Mouse (Mus musculus) heart, embryonic 12.5 days (tissue): ENCODE measurements at regions not wholly inside any gene's neighbourhood (a gene's known extent, or its start where the extent isn't known, plus 50 kb on each side); places are given as distances from the start of the nearest gene placed in this dataset.

Source experiments
- ATAC-seq: fragments of 200-750 bp; cut with Nextera tagmentation; 2 replicates; pipeline ENCODE4 v1.8.0; 2017; ENCODE audit warnings: moderate TSS enrichment, moderate library complexity; ENCODE audit not compliant: insufficient number of reproducible peaks, low FRiP score
- H3K27ac ChIP-seq: fragments of 300-500 bp; sonication (generic); 2 replicates; pipeline ENCODE4 v1.5.1; 2016; ENCODE audit warnings: mild to moderate bottlenecking, moderate library complexity; ENCODE audit not compliant: poor library complexity, severe bottlenecking
- H3K27me3 ChIP-seq: fragments of 300-500 bp; sonication (generic); replicated peaks from 2 replicates; pipeline ENCODE4 v1.6.1; 2016; ENCODE audit warnings: mild to moderate bottlenecking, moderate library complexity
- H3K36me3 ChIP-seq: fragments of 300-500 bp; sonication (generic); 2 replicates; pipeline ENCODE4 v1.6.1; 2016; ENCODE audit warnings: mild to moderate bottlenecking, moderate library complexity
- H3K4me1 ChIP-seq: fragments of 300-500 bp; sonication (generic); replicated peaks from 2 replicates; pipeline ENCODE4 v1.6.1; 2016; ENCODE audit warnings: mild to moderate bottlenecking
- H3K4me2 ChIP-seq: fragments of 300-500 bp; sonication (generic); 2 replicates; pipeline ENCODE4 v1.6.1; 2016; ENCODE audit warnings: mild to moderate bottlenecking, moderate library complexity
- H3K4me3 ChIP-seq: fragments of 300-500 bp; sonication (generic); 2 replicates; pipeline ENCODE4 v1.5.1; 2016; ENCODE audit warnings: mild to moderate bottlenecking
- H3K9ac ChIP-seq: fragments of 300-500 bp; sonication (generic); 2 replicates; pipeline ENCODE4 v1.6.1; 2016; ENCODE audit warnings: mild to moderate bottlenecking, moderate library complexity
- H3K9me3 ChIP-seq: fragments of 300-500 bp; sonication (generic); replicated peaks from 2 replicates; pipeline ENCODE4 v1.6.1; 2016; ENCODE audit warnings: mild to moderate bottlenecking, moderate library complexity
- WGBS: fragments of 180-500 bp; shearing (Covaris S2); methylation state at CpG from one replicate; pipeline ENCODE4 v1.1.7; 2016; 5-methylcytosine and 5-hydroxymethylcytosine counted together

GRCm38 (mm10) chr10:98309667-98310066, 583.1 kb upstream of the C030005K15Rik start:
- WGBS = 80% methylated on average over 3 of the region's 3 CpGs

GRCm38 (mm10) chr10:98311403-98311802, 584.8 kb upstream of the C030005K15Rik start:
- Histone ChIP-seq H3K4me3 (no peak overlapping the region), H3K36me3 (no peaks in the 10 kb centered on the region), H3K27me3 (no peaks in the 10 kb centered on the region), H3K4me1 (no peaks in the 10 kb centered on the region), H3K4me2 (no peak overlapping the region), H3K27ac (no peak overlapping the region), H3K9me3 (no peaks in the 10 kb centered on the region), H3K9ac (no peak overlapping the region)
- no peak for ATAC-seq

More at GRCm38 (mm10) chr10:98309667-98310066, 583.1 kb upstream of the C030005K15Rik start:
- no peaks in the 10 kb centered on the region for H3K27me3 ChIP-seq
- no peak overlapping the region for H3K9ac ChIP-seq
- no peaks in the 10 kb centered on the region for H3K9me3 ChIP-seq
- ATAC-seq = no peak
- H3K4me1 ChIP-seq = no peaks in the 10 kb centered on the region
- no peaks in the 10 kb centered on the region for H3K36me3 ChIP-seq
- H3K4me2 ChIP-seq = no peak overlapping the region
- H3K27ac ChIP-seq = no peak overlapping the region
- H3K4me3 ChIP-seq = no peak overlapping the region

- WGBS = 64% methylated on average over 2 of the region's 2 CpGs
- no peaks in the 10 kb centered on the region for H3K27me3 ChIP-seq
- H3K9ac ChIP-seq = no peak overlapping the region
- no peak overlapping the region for H3K4me3 ChIP-seq
- H3K4me1 ChIP-seq = no peaks in the 10 kb centered on the region
- ATAC-seq = no peak
- H3K36me3 ChIP-seq = no peaks in the 10 kb centered on the region
- H3K9me3 ChIP-seq = no peaks in the 10 kb centered on the region
- no peak overlapping the region for H3K27ac ChIP-seq
- no peak overlapping the region for H3K4me2 ChIP-seq
Measured at GRCm38 (mm10) chr10:98318416-98318815, 591.9 kb upstream of the C030005K15Rik start.

- no peak for ATAC-seq
- 75% methylated on average over 5 of the region's 5 CpGs for WGBS
- Histone ChIP-seq H3K9me3 (no peaks in the 10 kb centered on the region), H3K4me2 (no peak overlapping the region), H3K27ac (no peak overlapping the region), H3K4me3 (no peak overlapping the region), H3K27me3 (no peaks in the 10 kb centered on the region), H3K4me1 (no peaks in the 10 kb centered on the region), H3K36me3 (no peaks in the 10 kb centered on the region), H3K9ac (no peak overlapping the region)
Measured at GRCm38 (mm10) chr10:98323846-98324245, 590.4 kb upstream of the Atp2b1 start.

GRCm38 (mm10) chr10:98324591-98324990, 589.6 kb upstream of the Atp2b1 start:
- Histone ChIP-seq H3K9me3 (no peaks in the 10 kb centered on the region), H3K27me3 (no peaks in the 10 kb centered on the region), H3K4me1 (no peaks in the 10 kb centered on the region), H3K36me3 (no peaks in the 10 kb centered on the region), H3K27ac (no peak overlapping the region), H3K9ac (no peak overlapping the region), H3K4me3 (no peak overlapping the region), H3K4me2 (no peak overlapping the region)
- no peak for ATAC-seq

GRCm38 (mm10) chr10:98325720-98326119, 588.5 kb upstream of the Atp2b1 start:
- 59% methylated on average over 5 of the region's 5 CpGs for WGBS
- no peaks in the 10 kb centered on the region for H3K36me3 ChIP-seq
- H3K9ac ChIP-seq = no peak overlapping the region
- H3K4me2 ChIP-seq = no peak overlapping the region
- H3K9me3 ChIP-seq = no peaks in the 10 kb centered on the region
- no peak for ATAC-seq
- H3K4me3 ChIP-seq = no peak overlapping the region
- no peak overlapping the region for H3K27ac ChIP-seq
- H3K27me3 ChIP-seq = no peaks in the 10 kb centered on the region
- H3K4me1 ChIP-seq = no peaks in the 10 kb centered on the region

GRCm38 (mm10) chr10:98332682-98333081, 581.5 kb upstream of the Atp2b1 start:
- no peaks in the 10 kb centered on the region for H3K9me3 ChIP-seq
- no peak overlapping the region for H3K4me3 ChIP-seq
- 0 out of 2 replicates have a peak, but pooled peaks cover 4% of the 10 kb centered on the region for H3K4me1 ChIP-seq
- WGBS = 53% methylated on average over 4 of the region's 4 CpGs
- no peak overlapping the region for H3K27ac ChIP-seq
- no peaks in the 10 kb centered on the region for H3K27me3 ChIP-seq
- no peak overlapping the region for H3K9ac ChIP-seq
- no peak overlapping the region for H3K4me2 ChIP-seq
- H3K36me3 ChIP-seq = no peaks in the 10 kb centered on the region
- ATAC-seq = no peak

GRCm38 (mm10) chr10:98333411-98334067, 580.7 kb upstream of the Atp2b1 start:
- Histone ChIP-seq H3K9ac (no peak overlapping the region), H3K4me2 (no peak overlapping the region), H3K27me3 (no peaks in the 10 kb centered on the region), H3K4me3 (no peak overlapping the region), H3K27ac (no peak overlapping the region), H3K36me3 (no peaks in the 10 kb centered on the region), H3K9me3 (no peaks in the 10 kb centered on the region), H3K4me1 (0 out of 2 replicates have a peak, but pooled peaks cover 4% of the 10 kb centered on the region)
- no peak for ATAC-seq
- 63% methylated on average over 6 of the region's 6 CpGs for WGBS

GRCm38 (mm10) chr10:98343827-98344226, 570.4 kb upstream of the Atp2b1 start:
- Histone ChIP-seq H3K4me1 (no peaks in the 10 kb centered on the region), H3K9ac (no peak overlapping the region), H3K4me3 (no peak overlapping the region), H3K27ac (no peak overlapping the region), H3K4me2 (no peak overlapping the region), H3K36me3 (no peaks in the 10 kb centered on the region), H3K9me3 (no peaks in the 10 kb centered on the region), H3K27me3 (no peaks in the 10 kb centered on the region)
- 72% methylated on average over 5 of the region's 5 CpGs for WGBS
- ATAC-seq = no peak

GRCm38 (mm10) chr10:98349466-98349865, 564.7 kb upstream of the Atp2b1 start:
- H3K9ac ChIP-seq = no peak overlapping the region
- no peaks in the 10 kb centered on the region for H3K36me3 ChIP-seq
- no peak overlapping the region for H3K4me3 ChIP-seq
- no peaks in the 10 kb centered on the region for H3K27me3 ChIP-seq
- H3K4me2 ChIP-seq = no peak overlapping the region
- no peaks in the 10 kb centered on the region for H3K4me1 ChIP-seq
- no peaks in the 10 kb centered on the region for H3K9me3 ChIP-seq
- WGBS = 52% methylated on average over 5 of the region's 5 CpGs
- no peak for ATAC-seq
- H3K27ac ChIP-seq = no peak overlapping the region

GRCm38 (mm10) chr10:98350318-98350926, 563.8 kb upstream of the Atp2b1 start:
- H3K27me3 ChIP-seq = no peaks in the 10 kb centered on the region
- no peak overlapping the region for H3K4me3 ChIP-seq
- WGBS = 88% methylated on average over 6 of the region's 6 CpGs
- no peaks in the 10 kb centered on the region for H3K9me3 ChIP-seq
- no peaks in the 10 kb centered on the region for H3K4me1 ChIP-seq
- H3K27ac ChIP-seq = no peak overlapping the region
- ATAC-seq = no peak
- no peaks in the 10 kb centered on the region for H3K36me3 ChIP-seq
- no peak overlapping the region for H3K4me2 ChIP-seq
- no peak overlapping the region for H3K9ac ChIP-seq

- no peak overlapping the region for H3K9ac ChIP-seq
- WGBS = 63% methylated on average over 2 of the region's 2 CpGs
- no peaks in the 10 kb centered on the region for H3K36me3 ChIP-seq
- H3K9me3 ChIP-seq = no peaks in the 10 kb centered on the region
- H3K27me3 ChIP-seq = no peaks in the 10 kb centered on the region
- ATAC-seq = no peak
- H3K27ac ChIP-seq = no peak overlapping the region
- no peaks in the 10 kb centered on the region for H3K4me1 ChIP-seq
- no peak overlapping the region for H3K4me2 ChIP-seq
- H3K4me3 ChIP-seq = no peak overlapping the region
Measured at GRCm38 (mm10) chr10:98352061-98352460, 562.1 kb upstream of the Atp2b1 start.
